Mouse (Mus musculus) left cerebral cortex, adult 6 months (tissue): ENCODE measurements around the gene Pigc. TPM values are rescaled to one million over a fixed set of nuclear protein-coding genes. Genes with fewer than 3 reads are reported as not detected.

Experiments
- long read RNA-seq, 2 experiments: library from polyadenylated mRNA; unstranded; transcript quantifications; one replicate each; pipeline ENCODE4 v2.0.0; 2019 to 2020
- polyA plus RNA-seq: library from polyadenylated mRNA; unstranded; fragments of <200 nt; fragmentation: Nextera tagmentation; gene quantifications from 2 replicates; pipeline ENCODE4 v1.2.3, GENCODE M21; 2021

The Pigc gene
- polyA plus RNA-seq = 8.8 and 9.1 TPM in 2 replicates
- long read RNA-seq, experiment 1, full-length matches to known transcripts = 91 of 95 reads
- long read RNA-seq, experiment 1, partial matches to known transcripts = 0 of 95 reads
- long read RNA-seq, experiment 1, other reads (novel, unspliced or antisense) = 4 of 95 reads
- long read RNA-seq, experiment 2, full-length matches to known transcripts = 9 of 9 reads
- long read RNA-seq, experiment 2, partial matches to known transcripts = 0 of 9 reads
- long read RNA-seq, experiment 2, other reads (novel, unspliced or antisense) = 0 of 9 reads

GRCm38 (mm10) chr1:161968589-161969407 lies at the start of gene Pigc:
Pigc (plus strand) TSS chr1:161969186.

DNA sequence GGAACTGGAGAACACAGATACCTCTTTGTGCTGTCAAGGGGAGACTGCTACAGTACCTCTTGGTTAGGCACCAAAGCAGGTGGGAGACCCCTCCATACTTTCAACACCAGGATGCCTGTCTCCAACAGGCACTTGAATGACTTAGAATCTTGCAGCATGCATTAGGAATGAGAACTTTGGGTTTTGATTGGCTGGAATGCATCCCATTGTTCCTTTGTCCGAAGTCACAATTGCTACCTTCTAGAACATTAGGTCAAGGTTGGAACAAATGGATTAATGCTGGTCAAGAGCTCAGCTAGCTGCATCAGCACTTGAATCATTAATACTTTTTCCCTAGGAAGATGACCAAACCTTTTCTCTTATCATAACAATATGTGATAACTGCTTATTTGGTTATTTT lies 10.6 kb downstream of the Pigc start, which contains the start of gene 4930558K02Rik:
4930558K02Rik (minus strand) TSS at position 101 of the 400 bp plus-strand sequence.

Other genes with a start within 250 kb of the Pigc start
- not detected in 2 replicates for gene Fasl, start 180.7 kb upstream of the Pigc start, polyA plus RNA-seq
- 5.4 and 5.8 TPM in 2 replicates for gene Suco, start 92.5 kb upstream of the Pigc start, polyA plus RNA-seq
- not detected in 2 replicates for gene 4930558K02Rik, start 10.4 kb downstream of the Pigc start, polyA plus RNA-seq